Comparison of ENCODE assay signal across 8 mouse cellular contexts in genomic region chr15:3994852-3995447, GRCm38 (mm10). TPM values are rescaled to one million over a fixed set of nuclear protein-coding genes. Genes with fewer than 3 reads are reported as not detected.
DNase-seq lines count a peak whose midpoint lies in the region; ATAC-seq lines count a peak whose summit lies in the region.

No protein-coding gene starts in this region.

- H3K4me2 ChIP-seq in neural tube, embryonic 11.5 days (ENCODE audit: low read depth): peak overlapping the region; percentile 39
- peak overlapping the region; percentile 57 for H3K4me2 ChIP-seq in embryonic facial prominence, embryonic 14.5 days (ENCODE audit: low read depth, low read length)
- H3K4me2 ChIP-seq in limb, embryonic 11.5 days (ENCODE audit: low read depth, severe bottlenecking): peak overlapping the region; percentile 36
- peak overlapping the region; percentile 46 for H3K4me2 ChIP-seq in stomach, embryonic 14.5 days (replicated peaks; ENCODE audit: low read depth, low read length)

- DNase-seq in neural tube, embryonic 11.5 days (ENCODE audit: low spot score): no peak
- no peak for DNase-seq in neural tube, embryonic 10.5 days (ENCODE audit: extremely low spot score, low spot score)
- no peak for DNase-seq in embryonic facial prominence, embryonic 14.5 days (ENCODE audit: low spot score)
- no peak for DNase-seq in limb, embryonic 11.5 days (ENCODE audit: low spot score)
- no peak for DNase-seq in spleen, postnatal 4 days (ENCODE audit: low spot score in 2 of 2)
- DNase-seq in cerebellum, adult 8-10 months: no peak
- no peak for DNase-seq in kidney, postnatal 36 days

- peak overlapping the region; percentile 67 for H3K27ac ChIP-seq in neural tube, embryonic 11.5 days (ENCODE audit: low read depth, low read length)
- H3K27ac ChIP-seq in embryonic facial prominence, embryonic 14.5 days (replicated peaks; ENCODE audit: low read depth, low read length): peak overlapping the region; percentile 94
- 0 out of 2 replicates have a peak overlapping the region, but pooled peaks have one; percentile 66 for H3K27ac ChIP-seq in limb, embryonic 11.5 days (replicated peaks; ENCODE audit: low read depth, low read length)
- H3K27ac ChIP-seq in stomach, embryonic 14.5 days (ENCODE audit: low read length): peak overlapping the region; percentile 94

- no peak for ATAC-seq in neural tube, embryonic 11.5 days (ENCODE audit: insufficient read depth, low FRiP score, low TSS enrichment)
- ATAC-seq in embryonic facial prominence, embryonic 14.5 days (ENCODE audit: low read depth): no peak
- ATAC-seq in limb, embryonic 11.5 days (ENCODE audit: insufficient number of reproducible peaks, low FRiP score, low TSS enrichment, low read depth): no peak
- no peak for ATAC-seq in stomach, embryonic 14.5 days (ENCODE audit: insufficient number of reproducible peaks, insufficient read depth, low FRiP score, low read depth)

- no peaks in the 10 kb centered on the region for H3K9me3 ChIP-seq in neural tube, embryonic 11.5 days (ENCODE audit: control insufficient read depth, low read length)
- H3K9me3 ChIP-seq in embryonic facial prominence, embryonic 14.5 days (ENCODE audit: control insufficient read depth, low read length): no peaks in the 10 kb centered on the region
- no peaks in the 10 kb centered on the region for H3K9me3 ChIP-seq in limb, embryonic 11.5 days (ENCODE audit: control insufficient read depth, low read length)
- H3K9me3 ChIP-seq in stomach, embryonic 14.5 days (ENCODE audit: control insufficient read depth, low read depth, low read length): no peaks in the 10 kb centered on the region

- H3K9ac ChIP-seq in neural tube, embryonic 11.5 days (ENCODE audit: low read length): peak overlapping the region; percentile 74
- H3K9ac ChIP-seq in embryonic facial prominence, embryonic 14.5 days (ENCODE audit: low read depth, low read length): peak overlapping the region; percentile 89
- H3K9ac ChIP-seq in limb, embryonic 11.5 days (ENCODE audit: low read length): peak overlapping the region; percentile 85
- peak overlapping the region; percentile 72 for H3K9ac ChIP-seq in stomach, embryonic 14.5 days (replicated peaks; ENCODE audit: low read depth, low read length)

- no peaks in the 10 kb centered on the region; the same call in 1 of the 2 replicates for H3K4me1 ChIP-seq in neural tube, embryonic 11.5 days (ENCODE audit: control insufficient read depth, insufficient read depth, low read length)
- peaks cover 6% of the 10 kb centered on the region for H3K4me1 ChIP-seq in embryonic facial prominence, embryonic 14.5 days (ENCODE audit: control insufficient read depth, insufficient read depth, low read length)
- no peaks in the 10 kb centered on the region for H3K4me1 ChIP-seq in limb, embryonic 11.5 days (ENCODE audit: control insufficient read depth, insufficient read depth, low read length)
- 0 out of 2 replicates have a peak, but pooled peaks cover 2% of the 10 kb centered on the region for H3K4me1 ChIP-seq in stomach, embryonic 14.5 days (ENCODE audit: control insufficient read depth, insufficient read depth, low read length)

- 27% methylated on average over 14 of the region's 14 CpGs for whole genome bisulfite sequencing in neural tube, embryonic 11.5 days
- 20% methylated on average over 14 of the region's 14 CpGs for WGBS in embryonic facial prominence, embryonic 14.5 days
- WGBS in limb, embryonic 11.5 days: 27% methylated on average over 14 of the region's 14 CpGs
- 22% methylated on average over 14 of the region's 14 CpGs for WGBS in stomach, embryonic 14.5 days

- H3K36me3 ChIP-seq in neural tube, embryonic 11.5 days (ENCODE audit: control insufficient read depth, insufficient read depth, low read length): peaks cover 2% of the 10 kb centered on the region; the same call in 1 of the 2 replicates
- H3K36me3 ChIP-seq in embryonic facial prominence, embryonic 14.5 days (ENCODE audit: control insufficient read depth, insufficient read depth, low read length): peaks cover 22% of the 10 kb centered on the region; the same call in 1 of the 2 replicates
- H3K36me3 ChIP-seq in limb, embryonic 11.5 days (ENCODE audit: control insufficient read depth, insufficient read depth, low read length): peaks cover 3% of the 10 kb centered on the region; the same call in 1 of the 2 replicates
- peaks cover 21% of the 10 kb centered on the region for H3K36me3 ChIP-seq in stomach, embryonic 14.5 days (ENCODE audit: control insufficient read depth, insufficient read depth, low read length)

- H3K27me3 ChIP-seq in neural tube, embryonic 11.5 days (ENCODE audit: control insufficient read depth, insufficient read depth, low read length): no peaks in the 10 kb centered on the region
- H3K27me3 ChIP-seq in embryonic facial prominence, embryonic 14.5 days (replicated peaks; ENCODE audit: control insufficient read depth, insufficient read depth, low read length): no peaks in the 10 kb centered on the region
- H3K27me3 ChIP-seq in limb, embryonic 11.5 days (ENCODE audit: control insufficient read depth, insufficient read depth, low read length): no peaks in the 10 kb centered on the region
- no peaks in the 10 kb centered on the region for H3K27me3 ChIP-seq in stomach, embryonic 14.5 days (ENCODE audit: control insufficient read depth, insufficient read depth, low read length)

- H3K4me3 ChIP-seq in neural tube, embryonic 11.5 days (ENCODE audit: low read depth, low read length): peak overlapping the region; percentile 63
- H3K4me3 ChIP-seq in embryonic facial prominence, embryonic 14.5 days (ENCODE audit: low read depth, low read length): peak overlapping the region; percentile 87
- peak overlapping the region; percentile 63 for H3K4me3 ChIP-seq in limb, embryonic 11.5 days (ENCODE audit: low read depth, low read length)
- peak overlapping the region; percentile 72 for H3K4me3 ChIP-seq in stomach, embryonic 14.5 days (ENCODE audit: low read depth, low read length)

RNA-seq across cellular contexts. Expression of gene AW549877, which starts 0.6 kb away (rescaled TPM):
- polyA plus RNA-seq in neural tube, embryonic 11.5 days (2014; fragmentation: Nextera tagmentation; extraction: Ambion mirVana): 67.0 and 69.7 TPM in 2 replicates
- polyA plus RNA-seq in embryonic facial prominence, embryonic 14.5 days (2014; fragmentation: Nextera tagmentation; extraction: Ambion mirVana): 41.8 and 44.5 TPM in 2 replicates
- 37.5 and 47.0 TPM in 2 replicates for polyA plus RNA-seq in limb, embryonic 11.5 days (2014; fragmentation: Nextera tagmentation; extraction: Ambion mirVana)
- 53.5 and 54.1 TPM in 2 replicates for polyA plus RNA-seq in stomach, embryonic 14.5 days (2014; fragmentation: Nextera tagmentation; extraction: Ambion mirVana)

RNA-seq across cellular contexts. Expression of gene Fbxo4, which starts 15.6 kb away (rescaled TPM):
- 4.8 and 4.9 TPM in 2 replicates for polyA plus RNA-seq in neural tube, embryonic 11.5 days (2014; fragmentation: Nextera tagmentation; extraction: Ambion mirVana)
- polyA plus RNA-seq in embryonic facial prominence, embryonic 14.5 days (2014; fragmentation: Nextera tagmentation; extraction: Ambion mirVana): 12.0 and 12.7 TPM in 2 replicates
- polyA plus RNA-seq in limb, embryonic 11.5 days (2014; fragmentation: Nextera tagmentation; extraction: Ambion mirVana): 4.7 and 6.2 TPM in 2 replicates
- polyA plus RNA-seq in stomach, embryonic 14.5 days (2014; fragmentation: Nextera tagmentation; extraction: Ambion mirVana): 11.9 and 14.2 TPM in 2 replicates

RNA-seq across cellular contexts. Expression of gene Oxct1, which starts 31.2 kb away (rescaled TPM):
- 163 and 172 TPM in 2 replicates for polyA plus RNA-seq in neural tube, embryonic 11.5 days (2014; fragmentation: Nextera tagmentation; extraction: Ambion mirVana)
- polyA plus RNA-seq in embryonic facial prominence, embryonic 14.5 days (2014; fragmentation: Nextera tagmentation; extraction: Ambion mirVana): 235 and 243 TPM in 2 replicates
- polyA plus RNA-seq in limb, embryonic 11.5 days (2014; fragmentation: Nextera tagmentation; extraction: Ambion mirVana): 145 and 156 TPM in 2 replicates
- polyA plus RNA-seq in stomach, embryonic 14.5 days (2014; fragmentation: Nextera tagmentation; extraction: Ambion mirVana): 227 and 234 TPM in 2 replicates
